Mouse (Mus musculus): ENCODE results near the gene Slc25a28.

DNA sequence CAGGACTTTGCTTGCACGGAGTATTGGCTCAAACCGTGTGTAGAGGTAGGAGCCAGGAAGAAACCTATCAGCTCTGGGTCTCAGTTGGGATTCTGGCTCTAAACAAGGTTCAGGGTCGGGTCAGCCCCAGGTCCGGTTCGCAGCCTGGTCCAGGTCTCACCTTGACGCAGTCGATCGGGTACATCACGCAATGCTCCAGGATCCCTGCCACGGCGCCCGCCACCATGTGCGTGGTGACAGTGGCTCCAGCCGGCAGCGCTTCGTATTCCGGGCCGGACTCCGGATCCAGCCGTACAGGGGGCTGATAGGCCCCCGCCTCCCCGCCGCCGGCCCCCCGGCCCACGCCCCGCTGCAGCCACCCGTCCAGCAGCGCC lies 378 bp downstream of the Slc25a28 start:
- TF ChIP-seq CTCF (IDR thresholded peaks at IDR 0.05; ENCODE audit: insufficient read depth, low read length) (no peak), POLR2A (IDR thresholded peaks at IDR 0.05; ENCODE audit: borderline replicate concordance, extremely low read depth, low read depth, low read length) (no peak)
